Mouse (Mus musculus): ENCODE measurements around the gene Napsa.

DNA sequence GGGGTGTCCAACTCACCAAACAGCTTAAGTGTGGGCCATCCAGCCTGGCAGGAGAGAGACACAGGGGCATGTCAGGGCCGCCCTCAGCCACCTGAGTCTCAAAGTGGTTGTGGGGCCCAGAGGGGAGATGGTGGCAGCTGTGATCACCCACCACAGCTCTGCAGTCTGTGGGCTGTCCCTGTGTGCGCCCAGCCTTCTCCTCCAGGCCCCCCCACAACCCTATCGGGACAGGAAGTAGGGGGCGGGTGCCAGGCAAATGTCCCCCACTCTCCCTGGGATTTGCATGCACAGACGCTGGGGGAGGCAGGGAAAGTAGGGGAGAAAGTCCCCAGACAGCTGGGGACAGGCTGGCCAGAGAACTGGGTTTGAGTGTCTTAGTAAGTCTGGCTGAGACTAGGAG, 41.0 kb upstream of the Napsa start:
- no peak for TF ChIP-seq ZC3H11A (IDR thresholded peaks at IDR 0.05; ENCODE audit: borderline replicate concordance, low read depth, low read length)
- TF ChIP-seq ZNF384 (IDR thresholded peaks at IDR 0.05; ENCODE audit: low read depth, low read length), result no peak
